Mouse (Mus musculus) neural tube, embryonic 14.5 days (tissue): ENCODE results near the gene Nenf. TPM values are rescaled to one million over a fixed set of nuclear protein-coding genes. Genes with fewer than 3 reads are reported as not detected.

Source experiments
- ATAC-seq: fragments of 200-750 bp; cut with Nextera tagmentation; 2 replicates; pipeline ENCODE4 v1.8.0; 2017; ENCODE audit warnings: low read depth, mild to moderate bottlenecking, moderate TSS enrichment, moderate library complexity
- H3K27ac ChIP-seq: fragments of 300-500 bp; sonication (generic); 2 replicates; pipeline ENCODE4 v1.5.1; 2014; ENCODE audit warnings: low read depth, mild to moderate bottlenecking, control low read depth, low read length, moderate library complexity, mixed read lengths
- H3K27me3 ChIP-seq: fragments of 300-500 bp; sonication (generic); 2 replicates; pipeline ENCODE4 v1.6.1; 2014; ENCODE audit warnings: low read length; ENCODE audit not compliant: control insufficient read depth, insufficient read depth
- H3K36me3 ChIP-seq: fragments of 300-500 bp; sonication (generic); 2 replicates; pipeline ENCODE4 v1.6.1; 2014; ENCODE audit warnings: low read length, mixed read lengths; ENCODE audit not compliant: control insufficient read depth, insufficient read depth
- H3K4me1 ChIP-seq: fragments of 300-500 bp; sonication (generic); 2 replicates; pipeline ENCODE4 v1.6.1; 2014; ENCODE audit warnings: low read length; ENCODE audit not compliant: control insufficient read depth, insufficient read depth
- H3K4me2 ChIP-seq: fragments of 300-500 bp; sonication (generic); 2 replicates; pipeline ENCODE4 v1.6.1; 2014; ENCODE audit warnings: mild to moderate bottlenecking, low read depth, low read length, control low read depth
- H3K4me3 ChIP-seq: fragments of 300-500 bp; sonication (generic); 2 replicates; pipeline ENCODE4 v1.5.1; 2014; ENCODE audit warnings: low read depth, low read length, control low read depth, mixed read lengths
- H3K9ac ChIP-seq: fragments of 300-500 bp; sonication (generic); replicated peaks from 2 replicates; pipeline ENCODE4 v1.6.1; 2014; ENCODE audit warnings: low read depth, mild to moderate bottlenecking, control low read depth, low read length, mixed read lengths
- H3K9me3 ChIP-seq: fragments of 300-500 bp; sonication (generic); 2 replicates; pipeline ENCODE4 v1.6.1; 2016; ENCODE audit warnings: low read length; ENCODE audit not compliant: control insufficient read depth
- WGBS: fragments of 180-500 bp; shearing (Covaris S2); extraction: QIAGEN DNeasy Blood & Tissue Kit; methylation state at CpG from one replicate; pipeline ENCODE4 v1.1.7; 2014; 5-methylcytosine and 5-hydroxymethylcytosine counted together
- polyA plus RNA-seq: library from polyadenylated mRNA; unstranded; fragments of >200 nt; fragmentation: Nextera tagmentation; extraction: Ambion mirVana; gene quantifications from 2 replicates; pipeline ENCODE4 v1.2.1, GENCODE M21; 2014

Gene Nenf
- polyA plus RNA-seq, 1 experiment from 2014 or later: 167 TPM

- 91% methylated on average over 4 of the region's 4 CpGs for WGBS
- Histone ChIP-seq H3K36me3 (no peaks in the 10 kb centered on the region), H3K9ac (no peak overlapping the region), H3K4me1 (no peaks in the 10 kb centered on the region), H3K9me3 (no peaks in the 10 kb centered on the region), H3K27ac (no peak overlapping the region), H3K4me3 (no peak overlapping the region), H3K4me2 (no peak overlapping the region), H3K27me3 (no peaks in the 10 kb centered on the region)
- ATAC-seq: no peak
These were observed 19.7 kb downstream of the Nenf start for GRCm38 (mm10) chr1:191298304-191298703.

GRCm38 (mm10) chr1:191296445-191296844 is 21.5 kb downstream of the Nenf start:
- no peaks in the 10 kb centered on the region for H3K27me3 ChIP-seq
- WGBS: 67% methylated on average over 5 of the region's 5 CpGs
- peak; percentile 28; the same call in 1 of the 2 replicates for ATAC-seq

GRCm38 (mm10) chr1:191295784-191296183 is 22.2 kb downstream of the Nenf start:
- H3K36me3 ChIP-seq: no peaks in the 10 kb centered on the region

More at GRCm38 (mm10) chr1:191296445-191296844, 21.5 kb downstream of the Nenf start:
- H3K4me2 ChIP-seq: no peak overlapping the region
- H3K9ac ChIP-seq: no peak overlapping the region
- H3K9me3 ChIP-seq: no peaks in the 10 kb centered on the region
- H3K36me3 ChIP-seq: no peaks in the 10 kb centered on the region
- H3K4me1 ChIP-seq: no peaks in the 10 kb centered on the region
- no peak overlapping the region for H3K27ac ChIP-seq
- H3K4me3 ChIP-seq: no peak overlapping the region

GRCm38 (mm10) chr1:191293996-191294795 is 23.8 kb downstream of the Nenf start:
- no peak overlapping the region for H3K27ac ChIP-seq
- ATAC-seq: no peak
- no peak overlapping the region for H3K9ac ChIP-seq
- no peak overlapping the region for H3K4me2 ChIP-seq
- H3K36me3 ChIP-seq: no peaks in the 10 kb centered on the region
- 82% methylated on average over 9 of the region's 9 CpGs for WGBS
- no peaks in the 10 kb centered on the region for H3K9me3 ChIP-seq
- no peaks in the 10 kb centered on the region for H3K27me3 ChIP-seq
- H3K4me1 ChIP-seq: no peaks in the 10 kb centered on the region
- H3K4me3 ChIP-seq: no peak overlapping the region

More at GRCm38 (mm10) chr1:191295784-191296183, 22.2 kb downstream of the Nenf start:
- no peaks in the 10 kb centered on the region for H3K4me1 ChIP-seq
- H3K4me2 ChIP-seq: no peak overlapping the region
- no peak overlapping the region for H3K4me3 ChIP-seq
- WGBS: 46% methylated on average over 3 of the region's 3 CpGs
- H3K27ac ChIP-seq: no peak overlapping the region
- no peak overlapping the region for H3K9ac ChIP-seq
- H3K27me3 ChIP-seq: no peaks in the 10 kb centered on the region
- no peaks in the 10 kb centered on the region for H3K9me3 ChIP-seq
- ATAC-seq: no peak

GRCm38 (mm10) chr1:191293051-191293450 is 24.9 kb downstream of the Nenf start:
- no peak for ATAC-seq
- 90% methylated on average over 2 of the region's 2 CpGs for WGBS
- H3K4me1 ChIP-seq: no peaks in the 10 kb centered on the region
- H3K27ac ChIP-seq: no peak overlapping the region
- no peaks in the 10 kb centered on the region for H3K9me3 ChIP-seq
- H3K9ac ChIP-seq: no peak overlapping the region
- H3K36me3 ChIP-seq: no peaks in the 10 kb centered on the region
- H3K4me2 ChIP-seq: no peak overlapping the region
- no peak overlapping the region for H3K4me3 ChIP-seq
- H3K27me3 ChIP-seq: no peaks in the 10 kb centered on the region

GRCm38 (mm10) chr1:191292348-191292747 is 25.6 kb downstream of the Nenf start:
- 66% methylated on average over 5 of the region's 5 CpGs for WGBS
- no peaks in the 10 kb centered on the region for H3K9me3 ChIP-seq
- no peaks in the 10 kb centered on the region for H3K27me3 ChIP-seq
- H3K4me3 ChIP-seq: no peak overlapping the region
- no peak overlapping the region for H3K4me2 ChIP-seq
- H3K4me1 ChIP-seq: no peaks in the 10 kb centered on the region
- no peak overlapping the region for H3K9ac ChIP-seq
- ATAC-seq: no peak
- no peak overlapping the region for H3K27ac ChIP-seq
- H3K36me3 ChIP-seq: no peaks in the 10 kb centered on the region

GRCm38 (mm10) chr1:191288762-191289161 is 29.2 kb downstream of the Nenf start:
- Histone ChIP-seq H3K27me3 (no peaks in the 10 kb centered on the region), H3K4me1 (no peaks in the 10 kb centered on the region), H3K4me3 (no peak overlapping the region), H3K9ac (no peak overlapping the region), H3K4me2 (no peak overlapping the region), H3K36me3 (no peaks in the 10 kb centered on the region), H3K27ac (no peak overlapping the region), H3K9me3 (no peaks in the 10 kb centered on the region)
- ATAC-seq: no peak
- 35% methylated on average over 8 of the region's 8 CpGs for WGBS

- Histone ChIP-seq H3K4me3 (no peak overlapping the region), H3K4me2 (no peak overlapping the region), H3K36me3 (no peaks in the 10 kb centered on the region), H3K27me3 (no peaks in the 10 kb centered on the region), H3K27ac (no peak overlapping the region), H3K4me1 (no peaks in the 10 kb centered on the region), H3K9me3 (no peaks in the 10 kb centered on the region), H3K9ac (no peak overlapping the region)
- WGBS: 87% methylated on average over 8 of the region's 8 CpGs
- no peak for ATAC-seq
These were observed 33.5 kb downstream of the Nenf start for GRCm38 (mm10) chr1:191284502-191284901.

- H3K4me1 ChIP-seq: no peaks in the 10 kb centered on the region
- H3K36me3 ChIP-seq: no peaks in the 10 kb centered on the region
- no peak for ATAC-seq
- H3K4me2 ChIP-seq: no peak overlapping the region
- no peaks in the 10 kb centered on the region for H3K9me3 ChIP-seq
- no peak overlapping the region for H3K9ac ChIP-seq
- WGBS: 82% methylated on average over 13 of the region's 13 CpGs
- no peak overlapping the region for H3K27ac ChIP-seq
- no peak overlapping the region for H3K4me3 ChIP-seq
- no peaks in the 10 kb centered on the region for H3K27me3 ChIP-seq
These were observed 34.6 kb downstream of the Nenf start for GRCm38 (mm10) chr1:191283110-191284040.
